Mouse (Mus musculus): Measurements from ENCODE around the gene Ttc41. TPM values are rescaled to one million over a fixed set of nuclear protein-coding genes. Genes with fewer than 3 reads are reported as not detected.

Ttc41 gene
- polyA plus RNA-seq, 1 experiment, result 3.5 TPM

DNA sequence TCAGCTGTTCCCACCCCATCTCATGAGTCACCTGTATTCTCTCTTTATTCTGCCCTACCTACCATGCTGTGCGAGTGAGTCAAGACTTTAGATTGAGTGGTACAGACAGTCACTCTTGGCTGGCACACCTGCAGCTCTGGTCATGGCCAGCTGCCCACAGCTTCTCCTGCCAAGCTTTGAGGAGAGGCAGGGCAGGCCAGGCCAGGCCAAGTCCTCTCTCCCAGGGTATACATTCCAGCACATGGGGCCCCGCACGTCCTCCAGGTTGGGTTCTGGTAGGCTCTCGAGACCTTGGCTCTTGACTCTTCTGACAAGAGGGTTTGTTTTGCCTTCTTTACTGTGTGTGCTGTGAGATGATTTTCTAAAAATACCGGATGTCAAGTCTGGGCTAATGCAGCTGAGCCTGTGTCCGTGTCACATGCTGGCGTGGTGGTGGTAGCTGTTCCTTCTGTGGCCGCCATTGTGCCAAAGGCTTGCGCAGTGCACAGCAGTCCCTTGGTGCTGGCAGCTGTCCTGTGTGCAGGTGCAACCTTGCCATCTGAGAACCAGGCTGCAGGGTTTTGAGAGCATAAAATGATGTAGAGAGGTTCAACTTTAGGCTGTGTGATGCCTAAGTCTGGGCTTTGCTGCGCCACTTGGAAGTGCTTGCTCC is 120.4 kb downstream of the Ttc41 start:
- Histone ChIP-seq H3K36me3 (ENCODE audit: control insufficient read depth, insufficient read depth, low read length, poor library complexity, severe bottlenecking) (no peaks in the 10 kb centered on the region; the same call in 1 of the 2 replicates), H3K27me3 (ENCODE audit: control insufficient read depth, insufficient read depth, low read length, poor library complexity, severe bottlenecking) (no peaks in the 10 kb centered on the region), H3K9me3 (replicated peaks; ENCODE audit: control insufficient read depth, insufficient read depth, low read length, poor library complexity, severe bottlenecking) (no peaks in the 10 kb centered on the region), H3K9ac (ENCODE audit: low read depth, poor library complexity, severe bottlenecking) (no peak overlapping the region), H3K4me3 (ENCODE audit: low read depth, low read length) (no peak overlapping the region), H3K27ac (ENCODE audit: insufficient read depth, low read length) (no peak overlapping the region), H3K4me1 (ENCODE audit: control insufficient read depth, insufficient read depth, low read length) (no peaks in the 10 kb centered on the region)
- no peak for TF ChIP-seq POLR2A (IDR thresholded peaks at IDR 0.05; ENCODE audit: insufficient read depth, low read length)
- no peak for TF ChIP-seq EP300 (IDR thresholded peaks at IDR 0.05; ENCODE audit: insufficient read depth, low read depth, low read length)
- no peak for TF ChIP-seq CTCF (IDR thresholded peaks at IDR 0.05; ENCODE audit: low read depth, low read length)

Other genes starting within 250 kb of the Ttc41 start
- gene Syn3, start 206.9 kb upstream of the Ttc41 start, polyA plus RNA-seq (2011; ENCODE audit: insufficient read depth, insufficient read length, low read depth, missing spikeins), result 0.87 and 2.6 TPM in 2 replicates
- gene Hsp90b1, start 302 bp upstream of the Ttc41 start, polyA plus RNA-seq (2011; ENCODE audit: insufficient read depth, insufficient read length, low read depth, missing spikeins), result 1,047 and 1,340 TPM in 2 replicates
- 4.4 TPM in 1 of 2 replicates, not detected in the other for gene Gm49358, start 58.2 kb downstream of the Ttc41 start, polyA plus RNA-seq (2011; ENCODE audit: insufficient read depth, insufficient read length, low read depth, missing spikeins)
- 8.2 and 8.8 TPM in 2 replicates for gene Nt5dc3, start 73.2 kb downstream of the Ttc41 start, polyA plus RNA-seq (2011; ENCODE audit: insufficient read depth, insufficient read length, low read depth, missing spikeins)

All from ES-Bruce4 (cell line).